Mouse (Mus musculus): ENCODE measurements at regions not wholly inside any gene's neighbourhood (a gene's known extent, or its start where the extent isn't known, plus 50 kb on each side); places are given as distances from the start of the nearest gene placed in this dataset.
A peak's percentile ranks its signal among the peaks of the same experiment; 100 is the strongest.
"Not testable (repeated sequence)": the region's sequence is repeated elsewhere in the genome, so short reads cannot be mapped to it uniquely, and the experiment has no call there.

GRCm38 (mm10) chr4:8084954-8085639, 153.7 kb downstream of the Car8 start:
- peak; percentile 44 for DNase-seq (ENCODE audit: low spot score)

- DNase-seq (ENCODE audit: low spot score) = no peak
Measured at GRCm38 (mm10) chr4:8079349-8079748, 159.5 kb downstream of the Car8 start.

- no peak for DNase-seq (ENCODE audit: low spot score)
Measured at GRCm38 (mm10) chr4:8072989-8073573, 165.8 kb downstream of the Car8 start.

DNA sequence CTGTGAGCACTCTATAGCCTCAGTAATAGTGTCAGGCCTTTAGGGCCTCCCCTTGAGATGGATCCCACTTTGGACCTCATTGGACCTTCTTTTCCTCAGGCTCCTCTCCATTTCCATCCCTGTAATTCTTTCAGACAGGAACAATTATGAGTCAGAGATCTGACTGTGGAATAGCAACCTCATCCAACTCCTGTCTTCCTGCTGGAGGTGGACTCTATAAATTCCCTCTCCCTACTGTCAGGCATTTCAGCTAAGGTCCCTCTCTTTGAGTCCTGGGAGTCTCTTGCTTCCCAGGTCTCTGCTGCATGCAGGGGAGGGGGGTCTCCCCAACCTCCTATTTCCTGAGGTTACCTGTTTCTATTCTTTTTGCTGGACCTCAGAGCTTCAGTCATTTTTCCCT, 168.1 kb downstream of the Car8 start:
- DNase-seq (ENCODE audit: low spot score) = not testable (repeated sequence)

- DNase-seq (ENCODE audit: low spot score) = no peak
Measured at GRCm38 (mm10) chr4:8068086-8068485, 170.8 kb downstream of the Car8 start.

GRCm38 (mm10) chr4:8041776-8042175, 197.1 kb downstream of the Car8 start:
- DNase-seq (ENCODE audit: low spot score) = no peak

DNA sequence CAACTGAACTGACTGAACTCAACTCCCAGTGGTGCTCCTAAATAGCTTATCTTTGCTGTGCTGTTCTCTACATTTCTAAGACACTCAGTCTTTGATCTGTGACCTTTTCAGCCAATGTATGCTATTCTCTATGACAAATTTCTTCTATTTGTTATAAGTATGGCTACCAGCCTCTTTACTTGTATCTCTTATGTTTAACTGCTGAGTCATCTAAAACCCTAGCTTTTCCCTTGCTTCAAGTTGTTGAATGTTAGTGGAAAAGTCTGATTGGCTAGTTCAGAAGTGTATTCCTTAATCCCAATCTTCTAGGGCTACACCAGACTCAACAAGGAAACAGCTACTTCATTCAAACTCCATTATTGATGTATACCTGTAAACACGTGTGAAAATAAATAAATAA, 201.0 kb downstream of the Car8 start:
- no peak for DNase-seq (ENCODE audit: low spot score)

DNA sequence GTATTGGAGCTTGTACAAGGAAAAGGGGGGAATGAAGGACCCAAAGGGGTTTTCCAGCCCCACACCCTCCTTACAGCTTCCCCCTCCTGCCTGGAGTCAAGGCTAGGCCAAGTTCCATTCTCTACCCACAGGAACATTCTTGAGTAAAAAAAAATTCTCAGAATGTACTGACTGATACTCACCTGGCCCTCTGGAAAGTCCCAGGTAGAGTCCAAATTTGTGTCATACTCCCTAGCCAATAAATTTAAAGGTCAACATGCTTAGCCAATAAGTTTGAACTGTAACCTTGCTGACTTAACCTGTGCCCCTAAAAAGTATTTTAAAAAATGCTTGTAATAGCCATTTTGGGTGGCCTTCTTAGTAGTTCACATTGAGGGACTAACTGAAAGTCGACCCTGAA, 205.4 kb downstream of the Car8 start:
- DNase-seq (ENCODE audit: low spot score) = not testable (repeated sequence)

DNA sequence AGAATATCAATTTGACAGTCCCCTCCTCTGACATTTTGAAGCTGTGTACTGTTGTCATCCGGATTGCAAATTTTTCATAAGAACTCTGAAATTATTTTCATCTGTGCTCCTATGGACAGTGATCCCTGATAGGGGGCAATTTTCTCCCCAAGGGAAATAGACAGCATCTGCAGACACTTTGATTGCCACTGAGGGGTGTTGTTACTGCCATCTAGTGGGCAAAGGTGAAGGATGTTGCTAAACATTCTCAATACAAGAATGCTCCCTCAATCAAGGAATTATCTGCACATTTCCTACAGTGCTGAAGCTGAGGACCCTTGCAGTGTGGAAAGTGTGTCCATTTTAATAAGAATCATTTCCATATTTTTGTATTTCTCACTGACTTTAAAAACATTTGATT, 233.7 kb downstream of the Car8 start:
- peak; percentile 4 for DNase-seq (ENCODE audit: low spot score)

DNA sequence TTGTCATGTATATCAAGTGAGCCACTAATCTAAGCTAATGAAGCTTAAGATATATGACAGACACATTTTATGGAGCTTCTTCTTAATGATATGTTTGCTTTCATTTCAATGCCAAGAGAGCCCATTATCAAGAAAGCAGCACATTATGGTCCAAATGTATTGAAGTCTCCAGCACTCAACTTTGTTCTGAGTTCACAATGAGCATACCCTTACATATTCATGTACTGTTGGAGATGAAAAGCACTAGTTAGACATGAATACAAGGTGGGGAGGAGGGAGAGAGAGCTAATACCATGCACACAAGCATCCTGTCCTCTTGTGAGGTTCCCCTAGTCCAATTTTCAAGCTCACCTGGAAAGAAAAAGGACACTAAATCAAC, 241.3 kb downstream of the Car8 start:
- no peak for DNase-seq (ENCODE audit: low spot score)

- DNase-seq (ENCODE audit: low spot score) = no peak
Measured at GRCm38 (mm10) chr4:7996923-7997574, 241.8 kb downstream of the Car8 start.

- no peak for DNase-seq (ENCODE audit: low spot score)
Measured at GRCm38 (mm10) chr4:7992944-7993343, 245.9 kb downstream of the Car8 start.

GRCm38 (mm10) chr4:7987781-7988180, 251.1 kb downstream of the Car8 start:
- DNase-seq (ENCODE audit: low spot score) = no peak

GRCm38 (mm10) chr4:7987346-7987745, 251.5 kb downstream of the Car8 start:
- DNase-seq (ENCODE audit: low spot score) = no peak

DNA sequence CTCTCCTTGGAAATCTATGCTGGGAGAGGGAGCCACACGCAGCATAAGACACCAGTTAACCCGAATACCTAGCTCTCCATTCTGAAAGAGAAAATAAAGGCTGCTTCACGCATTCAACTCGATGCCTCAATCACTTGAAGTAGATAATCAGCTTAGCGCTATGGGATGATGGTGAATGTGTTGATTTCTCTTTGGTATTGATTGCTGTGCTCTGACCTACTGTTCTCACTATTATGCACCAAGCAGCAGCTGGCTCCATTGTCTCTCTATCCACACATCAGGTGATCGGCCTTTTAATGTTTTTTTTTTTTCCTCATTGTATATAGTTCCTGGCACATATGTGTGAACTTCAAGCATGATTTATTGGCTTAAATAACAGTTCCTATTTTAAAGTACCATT, 254.0 kb downstream of the Car8 start:
- no peak for DNase-seq (ENCODE audit: low spot score)

DNA sequence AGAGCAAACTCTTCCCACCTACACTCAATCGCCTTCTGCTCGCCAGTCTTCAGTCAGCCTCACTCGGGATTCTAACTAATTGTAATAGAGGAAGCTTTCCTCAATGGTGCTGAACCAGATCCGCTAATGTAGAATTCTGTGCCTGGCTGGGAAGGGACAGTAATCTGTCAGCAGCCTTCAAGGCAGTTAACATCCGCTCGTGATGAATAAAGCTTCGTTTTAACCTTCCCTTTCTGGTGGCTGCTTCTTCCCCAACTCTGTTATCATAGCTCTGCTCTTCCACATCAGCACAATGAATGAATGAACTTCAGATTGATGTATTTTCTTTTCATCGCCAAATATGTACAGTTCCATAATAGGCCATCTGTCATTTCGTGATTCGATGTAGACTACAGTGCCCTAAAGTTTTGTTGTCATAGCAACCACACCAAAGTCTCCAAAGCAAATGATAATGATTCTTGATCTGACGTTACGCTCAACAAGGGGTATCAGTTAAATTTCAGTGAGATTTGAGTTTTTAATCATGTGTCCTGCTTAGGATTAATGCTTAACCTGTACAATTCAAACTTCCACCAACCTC, 259.0 kb downstream of the Car8 start:
- DNase-seq (ENCODE audit: low spot score) = no peak

DNA sequence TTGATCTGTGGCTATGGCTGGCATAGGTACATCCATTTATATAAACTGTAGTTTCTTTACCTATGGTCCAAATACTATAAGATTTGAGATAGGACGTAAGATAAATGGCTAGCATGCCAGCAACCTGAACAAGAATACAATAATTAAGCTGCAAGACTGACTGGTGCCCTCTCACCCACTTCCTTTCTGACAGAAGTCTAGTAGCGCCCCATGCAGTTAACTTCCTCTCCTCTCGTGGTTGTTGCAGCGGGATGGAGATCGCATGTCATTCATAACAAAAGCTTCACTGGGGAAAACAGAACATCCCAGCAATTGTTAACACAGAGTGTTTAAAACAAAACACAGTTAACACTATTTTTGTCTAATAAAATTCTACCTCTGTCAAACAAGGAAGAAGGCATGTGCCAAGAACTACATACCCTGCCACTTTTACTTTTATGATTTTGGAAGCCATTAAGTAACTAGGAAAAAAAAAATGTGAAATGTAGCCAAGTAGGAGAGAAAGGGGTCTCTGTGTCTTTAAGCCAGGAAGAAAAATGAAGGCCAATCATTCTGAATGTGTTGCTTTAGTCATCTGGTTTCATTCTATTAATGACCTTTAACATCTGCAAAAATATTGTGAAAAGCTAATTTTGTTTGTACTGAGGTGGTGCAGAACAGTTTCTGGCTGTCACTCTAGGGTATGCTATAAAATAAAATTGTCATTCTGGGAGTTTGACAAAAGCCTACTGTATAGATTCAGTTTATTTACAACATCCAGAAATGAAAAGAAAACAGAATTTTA, 261.0 kb downstream of the Car8 start:
- DNase-seq (ENCODE audit: low spot score) = no peak

GRCm38 (mm10) chr4:7970272-7970671, 268.6 kb downstream of the Car8 start:
- DNase-seq (ENCODE audit: low spot score) = no peak

DNA sequence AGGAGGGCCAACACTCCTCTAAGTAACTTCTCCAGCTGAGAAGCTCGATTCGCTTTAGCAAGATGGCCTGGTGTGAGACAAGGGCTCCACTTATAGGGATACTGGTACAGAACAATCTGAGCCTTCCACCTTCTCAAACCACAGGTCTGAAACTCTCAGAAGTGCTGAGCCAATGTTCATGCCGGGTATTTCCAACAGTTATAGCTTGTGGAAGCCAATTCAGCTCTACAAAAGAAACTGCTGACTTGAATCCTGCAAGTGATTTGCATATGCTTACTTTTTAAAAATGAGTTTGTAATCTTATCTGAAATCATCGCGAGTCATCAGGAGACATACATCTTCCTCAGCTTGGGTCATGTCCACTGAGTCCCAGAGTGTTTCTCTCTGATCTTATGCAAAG, 273.2 kb downstream of the Car8 start:
- DNase-seq (ENCODE audit: low spot score) = no peak

DNA sequence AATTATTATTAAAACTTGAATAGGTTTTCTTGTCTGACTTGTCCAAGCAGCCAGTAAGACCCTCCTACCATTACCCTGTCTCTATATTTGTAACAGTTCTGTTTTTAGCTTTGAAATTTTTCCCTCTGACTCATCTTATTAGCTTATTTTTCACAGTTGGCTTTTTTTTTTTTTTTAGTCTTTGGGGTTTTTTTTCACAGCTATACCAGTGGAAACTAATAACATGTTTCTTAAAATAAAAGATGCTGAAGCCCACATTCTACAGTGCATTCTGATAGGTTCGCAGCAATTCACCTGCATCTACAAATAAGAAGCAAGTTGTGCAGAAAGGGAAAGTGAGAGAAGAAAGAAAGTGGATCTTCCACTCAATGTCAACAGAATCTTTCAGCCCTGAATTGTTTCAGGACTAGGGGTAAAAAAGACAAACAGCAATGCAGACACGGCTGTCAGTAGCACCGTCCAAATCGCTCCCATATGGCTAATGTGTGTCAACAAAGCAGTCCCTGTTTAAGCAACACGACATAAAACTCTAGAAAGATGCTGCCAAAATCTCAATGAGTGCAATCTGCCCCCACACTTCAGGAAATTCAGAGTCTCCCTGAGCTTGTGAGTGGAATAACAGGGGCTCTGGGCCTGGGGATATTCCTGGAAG, 277.2 kb downstream of the Car8 start:
- no peak for DNase-seq (ENCODE audit: low spot score)

DNA sequence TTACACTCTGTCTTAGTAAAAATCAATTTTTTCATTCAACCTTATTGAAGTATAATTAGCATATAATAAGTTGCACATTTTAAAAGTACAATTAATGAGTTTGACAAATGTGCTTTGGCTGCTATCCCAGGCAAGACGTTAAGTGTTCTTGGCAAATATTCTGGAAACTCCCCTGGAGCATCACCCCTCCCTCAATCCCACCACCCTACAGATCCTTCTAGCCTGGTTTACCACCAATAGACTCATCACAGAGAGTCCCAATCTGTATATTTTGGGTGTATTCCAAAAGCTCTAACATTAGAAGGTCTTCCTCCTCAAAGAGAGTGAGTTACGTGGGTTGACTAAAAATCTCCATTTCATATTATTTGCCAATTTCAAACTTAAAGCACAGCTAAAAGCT, 278.5 kb downstream of the Car8 start:
- no peak for DNase-seq (ENCODE audit: low spot score)

GRCm38 (mm10) chr4:7948020-7948419, 290.8 kb downstream of the Car8 start:
- DNase-seq (ENCODE audit: low spot score) = no peak
